Mouse (Mus musculus): ENCODE data around the gene Ctdspl. TPM values are rescaled to one million over a fixed set of nuclear protein-coding genes. Genes with fewer than 3 reads are reported as not detected.

The Ctdspl gene
- total RNA-seq, 4 experiments from 2014 or later: 7.5 to 10.2 (median 7.8) TPM

GRCm38 (mm10) chr9:118949124-118949523, 22.9 kb downstream of the Ctdspl start:
- DNase-seq (ENCODE audit: low spot score): no peak

- no peak for DNase-seq (ENCODE audit: low spot score)
Measured at GRCm38 (mm10) chr9:118949654-118950053, 23.4 kb downstream of the Ctdspl start.

GRCm38 (mm10) chr9:118950061-118950460, 23.8 kb downstream of the Ctdspl start:
- DNase-seq (ENCODE audit: low spot score): no peak

- DNase-seq (ENCODE audit: low spot score): no peak
Measured at GRCm38 (mm10) chr9:118950751-118951150, 24.5 kb downstream of the Ctdspl start.

- no peak for DNase-seq (ENCODE audit: low spot score)
Measured at GRCm38 (mm10) chr9:118951381-118951780, 25.1 kb downstream of the Ctdspl start.

- no peak for DNase-seq (ENCODE audit: low spot score)
Measured at GRCm38 (mm10) chr9:118952180-118952579, 25.9 kb downstream of the Ctdspl start.

- DNase-seq (ENCODE audit: low spot score): no peak
Measured at GRCm38 (mm10) chr9:118953465-118954194, 27.4 kb downstream of the Ctdspl start.

- no peak for DNase-seq (ENCODE audit: low spot score)
Measured at GRCm38 (mm10) chr9:118958802-118959201, 32.5 kb downstream of the Ctdspl start.

GRCm38 (mm10) chr9:118960415-118961091, 34.3 kb downstream of the Ctdspl start:
- peak; percentile 68 for DNase-seq (ENCODE audit: low spot score)

- DNase-seq (ENCODE audit: low spot score): no peak
Measured at GRCm38 (mm10) chr9:118963149-118963548, 36.9 kb downstream of the Ctdspl start.

GRCm38 (mm10) chr9:118964263-118965034, 38.2 kb downstream of the Ctdspl start:
- DNase-seq (ENCODE audit: low spot score): no peak

GRCm38 (mm10) chr9:118969810-118970209, 43.6 kb downstream of the Ctdspl start:
- no peak for DNase-seq (ENCODE audit: low spot score)

- no peak for DNase-seq (ENCODE audit: low spot score)
Measured at GRCm38 (mm10) chr9:118973028-118973427, 46.8 kb downstream of the Ctdspl start.

GRCm38 (mm10) chr9:118973566-118973965, 47.3 kb downstream of the Ctdspl start:
- DNase-seq (ENCODE audit: low spot score): no peak

GRCm38 (mm10) chr9:118974148-118974547, 47.9 kb downstream of the Ctdspl start:
- DNase-seq (ENCODE audit: low spot score): no peak

- no peak for DNase-seq (ENCODE audit: low spot score)
Measured at GRCm38 (mm10) chr9:118975211-118975671, 49.0 kb downstream of the Ctdspl start.

- no peak for DNase-seq (ENCODE audit: low spot score)
Measured at GRCm38 (mm10) chr9:118975758-118976157, 49.5 kb downstream of the Ctdspl start.

- no peak for DNase-seq (ENCODE audit: low spot score)
Measured at GRCm38 (mm10) chr9:118976561-118976960, 50.3 kb downstream of the Ctdspl start.

- DNase-seq (ENCODE audit: low spot score): no peak
Measured at GRCm38 (mm10) chr9:118977425-118977824, 51.2 kb downstream of the Ctdspl start.

- peak; percentile 44 for DNase-seq (ENCODE audit: low spot score)
Measured at GRCm38 (mm10) chr9:118980411-118980823, 54.2 kb downstream of the Ctdspl start.

- no peak for DNase-seq (ENCODE audit: low spot score)
Measured at GRCm38 (mm10) chr9:118984650-118985432, 58.6 kb downstream of the Ctdspl start.
